Mouse (Mus musculus) CH12.LX (cell line): Measurements from ENCODE around the gene Psme1.

Experiments used
- CTCF ChIP-seq, 2 experiments: IDR thresholded peaks in 1 of 2; conservative IDR thresholded peaks in 1 of 2; 2 replicates each; pipeline ENCODE4 v1.5.1; 2011 to 2012; ENCODE audit warnings: low read depth in 2 of 2, low read length in 2 of 2, improper control_type of control experiment in 1 of 2, inconsistent platforms in 1 of 2, mild to moderate bottlenecking in 1 of 2, moderate library complexity in 1 of 2
- POLR2A ChIP-seq: IDR thresholded peaks from 2 replicates; pipeline ENCODE4 v1.6.1; 2011; ENCODE audit warnings: low read depth, mild to moderate bottlenecking, improper control_type of control experiment, low read length

- TF ChIP-seq CTCF (conservative IDR thresholded peaks at IDR 0.05 in 1 of 2, IDR thresholded peaks at IDR 0.05 in 1 of 2; ENCODE audit: low read depth in 2 of 2, low read length in 2 of 2) (no peak), POLR2A (no peak)
Measured at GRCm38 (mm10) chr14:55578668-55579269, 846 bp downstream of the Psme1 start.
